Mouse (Mus musculus) kidney, adult 2 months (tissue): ENCODE data around the gene Ncapd2. TPM values are rescaled to one million over a fixed set of nuclear protein-coding genes. Genes with fewer than 3 reads are reported as not detected.

Experiments used
- DNase-seq: peaks from one replicate; pipeline ENCODE4 v3.0.0; 2021
- H3K27ac ChIP-seq: fragments of 200-500 bp; 2 replicates; pipeline ENCODE4 v1.5.1; 2012; ENCODE audit warnings: low read depth, low read length, control low read depth, inconsistent platforms; ENCODE audit not compliant: insufficient read depth
- H3K27me3 ChIP-seq: fragments of 200-500 bp; replicated peaks from 2 replicates; pipeline ENCODE4 v1.6.1; 2012; ENCODE audit warnings: mild to moderate bottlenecking, moderate library complexity, low read length, inconsistent platforms; ENCODE audit not compliant: control insufficient read depth, insufficient read depth
- H3K36me3 ChIP-seq: fragments of 200-500 bp; 2 replicates; pipeline ENCODE4 v1.6.1; 2012; ENCODE audit warnings: mild to moderate bottlenecking, moderate library complexity, low read length, inconsistent platforms; ENCODE audit not compliant: control insufficient read depth, insufficient read depth
- H3K4me1 ChIP-seq: fragments of 200-500 bp; 2 replicates; pipeline ENCODE4 v1.6.1; 2011; ENCODE audit warnings: low read length; ENCODE audit not compliant: control insufficient read depth, insufficient read depth
- H3K4me3 ChIP-seq: fragments of 200-500 bp; 2 replicates; pipeline ENCODE4 v1.5.1; 2011; ENCODE audit warnings: mild to moderate bottlenecking, low read depth, low read length, control low read depth; ENCODE audit not compliant: insufficient read depth
- CTCF ChIP-seq: fragments of 200-500 bp; conservative IDR thresholded peaks from 2 replicates; pipeline ENCODE4 v1.5.1; 2011; ENCODE audit warnings: low read depth, mild to moderate bottlenecking, control low read depth, low read length, moderate library complexity, mixed read lengths; ENCODE audit not compliant: insufficient read depth, insufficient read length
- POLR2A ChIP-seq: fragments of 200-500 bp; IDR thresholded peaks from one replicate; pipeline ENCODE4 v1.6.1; 2011; ENCODE audit warnings: low read depth, low read length, control low read depth
- WGBS: fragments of 180-500 bp; shearing (Covaris S2); methylation state at CpG from one replicate; pipeline ENCODE4 v1.1.7; 2018; 5-methylcytosine and 5-hydroxymethylcytosine counted together
- polyA plus RNA-seq: library from polyadenylated mRNA; depleted of rRNA; stranded (reverse); fragments of >200 nt; gene quantifications from 2 replicates; pipeline ENCODE4 v1.2.3, GENCODE M21; 2012

Gene Ncapd2
- polyA plus RNA-seq, 1 experiment = 15.6 TPM

GRCm38 (mm10) chr6:125148251-125148925 is 43.1 kb downstream of the Ncapd2 start:
- WGBS = 27% methylated on average over 18 of the region's 18 CpGs
- Histone ChIP-seq H3K27ac (peak overlapping the region; percentile 48), H3K36me3 (no peaks in the 10 kb centered on the region), H3K27me3 (no peaks in the 10 kb centered on the region), H3K4me1 (peaks cover 29% of the 10 kb centered on the region), H3K4me3 (no peak overlapping the region)
- TF ChIP-seq POLR2A = no peak
- no peak for TF ChIP-seq CTCF
- DNase-seq = peak; percentile 40

GRCm38 (mm10) chr6:125147329-125147728 is 44.2 kb downstream of the Ncapd2 start:
- peak overlapping the region; percentile 16; the same call in 1 of the 2 replicates for H3K4me3 ChIP-seq
- no peak for DNase-seq
- TF ChIP-seq CTCF = no peak
- TF ChIP-seq POLR2A = no peak
- H3K27me3 ChIP-seq = no peaks in the 10 kb centered on the region
- H3K36me3 ChIP-seq = no peaks in the 10 kb centered on the region
- 52% methylated on average over 10 of the region's 10 CpGs for WGBS
- peaks cover 29% of the 10 kb centered on the region for H3K4me1 ChIP-seq
- H3K27ac ChIP-seq = peak overlapping the region; percentile 44

DNA sequence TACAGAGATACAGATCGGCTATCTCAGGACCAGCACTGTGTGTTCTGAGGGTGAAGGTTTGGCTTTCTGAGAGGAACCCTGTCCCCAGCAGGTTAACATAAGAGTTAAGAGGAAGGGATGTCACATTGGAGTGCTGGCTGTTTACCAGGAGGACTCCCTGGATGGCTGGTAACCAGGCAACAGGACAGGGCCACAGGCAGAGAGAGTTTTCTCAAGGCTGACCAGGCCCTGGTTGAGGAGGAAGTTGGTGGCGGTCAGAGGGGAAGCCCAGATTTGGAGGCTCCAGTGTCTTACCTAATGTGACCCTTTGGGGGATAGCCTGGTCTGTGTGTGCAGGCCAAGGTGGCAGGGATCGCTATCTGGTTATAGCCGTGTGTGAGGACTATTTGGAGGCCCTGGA is 44.7 kb downstream of the Ncapd2 start:
- Histone ChIP-seq H3K36me3 (no peaks in the 10 kb centered on the region), H3K4me3 (peak overlapping the region; percentile 16; the same call in 1 of the 2 replicates), H3K4me1 (peaks cover 29% of the 10 kb centered on the region), H3K27me3 (no peaks in the 10 kb centered on the region), H3K27ac (peak overlapping the region; percentile 44)
- peak; percentile 61 for DNase-seq
- WGBS = 42% methylated on average over 4 of the region's 4 CpGs
- TF ChIP-seq CTCF = no peak
- TF ChIP-seq POLR2A = no peak

DNA sequence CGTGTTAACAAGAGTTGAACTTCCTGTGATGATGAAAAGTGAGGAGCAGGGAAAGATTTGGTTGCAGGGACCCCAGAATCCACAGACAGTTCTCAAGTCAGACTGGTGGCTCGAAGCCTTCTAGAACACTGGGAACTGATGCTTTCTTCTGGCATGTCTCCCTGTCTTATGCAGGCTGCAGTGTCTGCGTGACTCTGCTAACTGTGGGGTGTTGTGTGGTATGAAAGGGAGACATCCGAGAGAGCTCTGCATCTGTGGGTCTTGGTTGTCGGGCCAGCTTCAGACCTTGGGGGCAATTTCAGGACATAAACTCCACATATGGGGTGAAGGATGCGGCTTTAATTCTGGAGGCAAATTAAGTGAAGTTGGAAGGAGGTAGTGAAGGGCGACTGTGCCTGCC is 45.4 kb downstream of the Ncapd2 start:
- Histone ChIP-seq H3K4me3 (peak overlapping the region; percentile 65), H3K27me3 (no peaks in the 10 kb centered on the region), H3K27ac (no peak overlapping the region), H3K4me1 (peaks cover 29% of the 10 kb centered on the region), H3K36me3 (no peaks in the 10 kb centered on the region)
- DNase-seq = no peak
- TF ChIP-seq CTCF (no peak), POLR2A (no peak)
- WGBS = 52% methylated on average over 7 of the region's 7 CpGs

DNA sequence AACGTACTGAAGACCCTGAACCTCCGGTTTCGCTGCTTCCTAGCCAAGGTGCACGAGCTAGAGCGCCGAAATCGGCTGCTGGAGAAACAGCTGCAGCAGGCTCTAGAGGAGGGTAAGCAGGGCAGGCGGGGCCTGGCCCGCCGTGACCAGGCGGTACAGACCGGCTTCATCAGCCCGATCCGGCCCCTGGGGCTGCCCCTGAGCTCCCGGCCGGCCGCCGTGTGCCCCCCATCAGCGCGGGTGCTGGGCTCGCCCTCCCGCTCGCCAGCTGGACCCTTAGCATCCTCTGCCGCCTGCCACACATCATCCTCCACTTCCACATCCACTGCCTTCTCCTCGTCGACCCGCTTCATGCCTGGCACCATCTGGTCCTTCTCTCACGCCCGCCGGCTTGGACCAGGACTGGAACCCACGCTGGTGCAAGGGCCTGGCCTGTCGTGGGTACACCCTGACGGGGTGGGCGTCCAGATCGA is 46.0 kb downstream of the Ncapd2 start:
- H3K36me3 ChIP-seq = peaks cover 2% of the 10 kb centered on the region; the same call in 1 of the 2 replicates
- peak overlapping the region; percentile 65 for H3K4me3 ChIP-seq
- peak overlapping the region; percentile 46 for H3K27ac ChIP-seq
- no peaks in the 10 kb centered on the region for H3K27me3 ChIP-seq
- WGBS = 6% methylated on average over 35 of the region's 35 CpGs
- no peak for DNase-seq
- H3K4me1 ChIP-seq = peaks cover 29% of the 10 kb centered on the region
- TF ChIP-seq POLR2A = no peak
- no peak for TF ChIP-seq CTCF

- H3K36me3 ChIP-seq = peaks cover 2% of the 10 kb centered on the region; the same call in 1 of the 2 replicates
- peak within 1 kb of the TSS; percentile 65 for H3K4me3 ChIP-seq
- no peaks in the 10 kb centered on the region for H3K27me3 ChIP-seq
- TF ChIP-seq POLR2A (peak; percentile 38), CTCF (peak; percentile 52)
- peak within 1 kb of the TSS; percentile 46 for H3K27ac ChIP-seq
- H3K4me1 ChIP-seq = peaks cover 29% of the 10 kb centered on the region
- DNase-seq = peak; percentile 96
- WGBS = 2% methylated on average over 16 of the region's 16 CpGs
These were observed 46.5 kb downstream of the Ncapd2 start, which contains the start of gene Iffo1 for GRCm38 (mm10) chr6:125145001-125145400. Gene Iffo1, plus strand, starts transcription at chr6:125145241.

- TF ChIP-seq CTCF = no peak
- no peak for TF ChIP-seq POLR2A
- 54% methylated on average over 9 of the region's 9 CpGs for WGBS
These were observed 47.6 kb downstream of the Ncapd2 start for GRCm38 (mm10) chr6:125143904-125144303.

More at GRCm38 (mm10) chr6:125143904-125144303, 47.6 kb downstream of the Ncapd2 start:
- Histone ChIP-seq H3K4me3 (no peak overlapping the region), H3K4me1 (peaks cover 21% of the 10 kb centered on the region), H3K27me3 (no peaks in the 10 kb centered on the region), H3K36me3 (peaks cover 2% of the 10 kb centered on the region; the same call in 1 of the 2 replicates), H3K27ac (peak overlapping the region; percentile 40)
- DNase-seq = peak; percentile 62
